Mouse (Mus musculus) MEL (cell line): Measurements from ENCODE around the gene Tsc2. TPM values are rescaled to one million over a fixed set of nuclear protein-coding genes. Genes with fewer than 3 reads are reported as not detected.
A peak's percentile ranks its signal among the peaks of the same experiment; 100 is the strongest.

Experiments used
- DNase-seq: peaks from one replicate; pipeline ENCODE4 v3.0.0; 2011; ENCODE audit warnings: low read depth, low spot score
- H3K27ac ChIP-seq: 2 replicates; pipeline ENCODE4 v1.5.1; 2012; ENCODE audit warnings: low read depth, mild to moderate bottlenecking, control low read depth, low read length, moderate library complexity; ENCODE audit not compliant: control insufficient read depth
- H3K27me3 ChIP-seq, 2 experiments: fragments of 150-350 bp in 1 of 2; sonication (generic) in 1 of 2; 2 replicates each; pipeline ENCODE4 v1.6.1; 2012; ENCODE audit warnings: low read length in 2 of 2, mild to moderate bottlenecking in 2 of 2, improper control_type of control experiment in 1 of 2, moderate library complexity in 1 of 2; ENCODE audit not compliant: insufficient read depth in 2 of 2, control insufficient read depth in 1 of 2
- H3K36me3 ChIP-seq, 2 experiments: 2 replicates each; pipeline ENCODE4 v1.6.1; 2012 to 2014; ENCODE audit warnings: low read length in 2 of 2, improper control_type of control experiment in 1 of 2, inconsistent platforms in 1 of 2, mild to moderate bottlenecking in 1 of 2; ENCODE audit not compliant: insufficient read depth in 2 of 2, control insufficient read depth in 1 of 2
- H3K4me1 ChIP-seq, 2 experiments: fragments of 150-350 bp in 1 of 2; sonication (generic) in 1 of 2; 2 replicates each; pipeline ENCODE4 v1.6.1; 2012; ENCODE audit warnings: low read length in 2 of 2, improper control_type of control experiment in 1 of 2, mild to moderate bottlenecking in 1 of 2; ENCODE audit not compliant: insufficient read depth in 2 of 2, control insufficient read depth in 1 of 2
- H3K4me3 ChIP-seq, 2 experiments: fragments of 150-350 bp in 1 of 2; sonication (generic) in 1 of 2; 2 replicates each; pipeline ENCODE4 v1.5.1; 2012; ENCODE audit warnings: low read depth in 2 of 2, low read length in 2 of 2, mild to moderate bottlenecking in 2 of 2, moderate library complexity in 2 of 2, control low read depth in 1 of 2, improper control_type of control experiment in 1 of 2; ENCODE audit not compliant: control insufficient read depth in 1 of 2, insufficient read depth in 1 of 2
- H3K79me2 ChIP-seq: 2 replicates; pipeline ENCODE4 v1.6.1; 2012; ENCODE audit warnings: mild to moderate bottlenecking, low read length, moderate library complexity; ENCODE audit not compliant: control insufficient read depth, poor library complexity, insufficient read depth
- H3K9ac ChIP-seq: 2 replicates; pipeline ENCODE4 v1.6.1; 2012; ENCODE audit warnings: low read depth, mild to moderate bottlenecking, control low read depth, low read length, moderate library complexity; ENCODE audit not compliant: control insufficient read depth, poor library complexity, severe bottlenecking
- H3K9me3 ChIP-seq: fragments of 150-350 bp; sonication (generic); replicated peaks from 2 replicates; pipeline ENCODE4 v1.6.1; 2012; ENCODE audit warnings: mild to moderate bottlenecking, low read length, improper control_type of control experiment, moderate library complexity; ENCODE audit not compliant: insufficient read depth
- CTCF ChIP-seq, 3 experiments: IDR thresholded peaks in 2 of 3; conservative IDR thresholded peaks in 1 of 3; 2 replicates each; pipeline ENCODE4 v1.5.1; 2011 to 2012; ENCODE audit warnings: low read length in 3 of 3, low read depth in 2 of 3, mild to moderate bottlenecking in 2 of 3, improper control_type of control experiment in 1 of 3, inconsistent platforms in 1 of 3, mixed read lengths in 1 of 3, moderate library complexity in 1 of 3; ENCODE audit not compliant: control insufficient read depth in 1 of 3, insufficient read depth in 1 of 3, poor library complexity in 1 of 3, severe bottlenecking in 1 of 3
- ELF1 ChIP-seq: IDR thresholded peaks from 2 replicates; pipeline ENCODE4 v1.6.1; 2014; ENCODE audit warnings: low read depth, mild to moderate bottlenecking, inconsistent platforms, low read length, improper control_type of control experiment, moderate library complexity
- ETS1 ChIP-seq: IDR thresholded peaks from 2 replicates; pipeline ENCODE4 v1.6.1; 2012; ENCODE audit warnings: low read depth, mild to moderate bottlenecking, inconsistent platforms, low read length, improper control_type of control experiment, moderate library complexity
- JUND ChIP-seq: IDR thresholded peaks from 2 replicates; pipeline ENCODE4 v1.6.1; 2011; ENCODE audit warnings: low read depth, mild to moderate bottlenecking, improper control_type of control experiment, low read length
- MAFK ChIP-seq: IDR thresholded peaks from 2 replicates; pipeline ENCODE4 v1.6.1; 2011; ENCODE audit warnings: low read depth, mild to moderate bottlenecking, low read length, improper control_type of control experiment, borderline replicate concordance
- MYB ChIP-seq: IDR thresholded peaks from 2 replicates; pipeline ENCODE4 v1.6.1; 2011; ENCODE audit warnings: mild to moderate bottlenecking, low read depth, low read length, improper control_type of control experiment
- POLR2A ChIP-seq, 2 experiments: IDR thresholded peaks; 2 replicates each; pipeline ENCODE4 v1.6.1; 2011 to 2012; ENCODE audit warnings: low read length in 2 of 2, mild to moderate bottlenecking in 2 of 2, control low read depth in 1 of 2, improper control_type of control experiment in 1 of 2, low read depth in 1 of 2, moderate library complexity in 1 of 2; ENCODE audit not compliant: control insufficient read depth in 1 of 2, insufficient read depth in 1 of 2, poor library complexity in 1 of 2
- POLR2AphosphoS5 ChIP-seq: IDR thresholded peaks from 2 replicates; pipeline ENCODE4 v1.6.1; 2012; ENCODE audit warnings: low read depth, borderline replicate concordance, mild to moderate bottlenecking, inconsistent platforms, low read length, moderate library complexity, mixed read lengths
- RAD21 ChIP-seq: IDR thresholded peaks from 2 replicates; pipeline ENCODE4 v1.6.1; 2011; ENCODE audit warnings: mild to moderate bottlenecking, low read depth, low read length, improper control_type of control experiment
- RCOR1 ChIP-seq: IDR thresholded peaks from 2 replicates; pipeline ENCODE4 v1.6.1; 2012; ENCODE audit warnings: low read depth, mild to moderate bottlenecking, inconsistent platforms, low read length, improper control_type of control experiment
- SIN3A ChIP-seq: IDR thresholded peaks from 2 replicates; pipeline ENCODE4 v1.6.1; 2012; ENCODE audit warnings: low read length, improper control_type of control experiment, inconsistent platforms
- TAL1 ChIP-seq: IDR thresholded peaks from 2 replicates; pipeline ENCODE4 v1.6.1; 2012; ENCODE audit warnings: mild to moderate bottlenecking, inconsistent platforms, low read length, moderate library complexity, mixed read lengths
- TBP ChIP-seq: IDR thresholded peaks from 2 replicates; pipeline ENCODE4 v1.8.0; 2011; ENCODE audit warnings: low read depth, low read length, improper control_type of control experiment
- TCF12 ChIP-seq: IDR thresholded peaks from 2 replicates; pipeline ENCODE4 v1.6.1; 2014; ENCODE audit warnings: low read depth, mild to moderate bottlenecking, inconsistent platforms, low read length, improper control_type of control experiment, moderate library complexity
- UBTF ChIP-seq: IDR thresholded peaks from 2 replicates; pipeline ENCODE4 v1.6.1; 2012; ENCODE audit warnings: low read depth, mild to moderate bottlenecking, inconsistent platforms, low read length, improper control_type of control experiment, moderate library complexity, borderline replicate concordance; ENCODE audit not compliant: insufficient read depth
- USF1 ChIP-seq: IDR thresholded peaks from 2 replicates; pipeline ENCODE4 v1.6.1; 2014; ENCODE audit warnings: low read depth, mild to moderate bottlenecking, inconsistent platforms, low read length, improper control_type of control experiment, moderate library complexity
- ZC3H11A ChIP-seq: IDR thresholded peaks from 2 replicates; pipeline ENCODE4 v1.6.1; 2012; ENCODE audit warnings: low read depth, mild to moderate bottlenecking, inconsistent platforms, low read length, improper control_type of control experiment
- ZKSCAN1 ChIP-seq: IDR thresholded peaks from 2 replicates; pipeline ENCODE4 v1.6.1; 2012; ENCODE audit warnings: low read depth, mild to moderate bottlenecking, inconsistent platforms, low read length, improper control_type of control experiment, moderate library complexity
- ZMIZ1 ChIP-seq: IDR thresholded peaks from 2 replicates; pipeline ENCODE4 v1.6.1; 2012; ENCODE audit warnings: low read depth, mild to moderate bottlenecking, inconsistent platforms, low read length, improper control_type of control experiment, moderate library complexity
- ZNF384 ChIP-seq: IDR thresholded peaks from 2 replicates; pipeline ENCODE4 v1.6.1; 2012; ENCODE audit warnings: low read depth, mild to moderate bottlenecking, inconsistent platforms, low read length, improper control_type of control experiment
- polyA plus RNA-seq, 2 experiments: library from polyadenylated mRNA; stranded (reverse) in 1 of 2; unstranded in 1 of 2; fragments of >175 nt in 1 of 2; fragments of >200 nt in 1 of 2; gene quantifications; 2 replicates each; pipeline versions ENCODE4 v1.2.1 to v1.2.4; 2012; ENCODE audit warnings: low replicate concordance in 2 of 2, low read depth in 1 of 2; ENCODE audit not compliant: insufficient read length in 2 of 2, insufficient read depth in 1 of 2, missing spikeins in 1 of 2
- total RNA-seq: library from RNA; depleted of rRNA; stranded (reverse); fragments of 300-350 nt; gene quantifications from 2 replicates; pipeline ENCODE4 v1.2.3, GENCODE M21; 2012

The Tsc2 gene
- total and polyA plus RNA-seq, 3 experiments = 48.8 to 99.2 TPM; not detected in 1

GRCm38 (mm10) chr17:24672141-24672540 lies 39.7 kb upstream of the Tsc2 start:
- Histone ChIP-seq H3K4me3 (no peak overlapping the region), H3K4me1 (peaks cover 0 to 26% of the 10 kb centered on the region in 2 experiments; a peak in 3 of 4 replicates), H3K79me2 (peaks cover 51% of the 10 kb centered on the region), H3K9ac (peak overlapping the region; percentile 31), H3K27ac (peak overlapping the region; percentile 14; the same call in 1 of the 2 replicates), H3K27me3 (no peaks in the 10 kb centered on the region), H3K36me3 (peaks cover 3 to 14% of the 10 kb centered on the region in 2 experiments; a peak in 3 of 4 replicates), H3K9me3 (no peaks in the 10 kb centered on the region)
- no peak for DNase-seq
- TF ChIP-seq POLR2AphosphoS5 (no peak), SIN3A (no peak), RCOR1 (no peak), ELF1 (0 out of 2 replicates have a peak, but pooled peaks have one; percentile 29), ZKSCAN1 (no peak), ETS1 (0 out of 2 replicates have a peak, but pooled peaks have one; percentile 17)

- H3K36me3 ChIP-seq = peaks cover 0 to 14% of the 10 kb centered on the region in 2 experiments; a peak in 2 of 4 replicates
- H3K27ac ChIP-seq = no peak overlapping the region
- no peak overlapping the region; a peak in 1 of 4 replicates for H3K4me3 ChIP-seq
- H3K9me3 ChIP-seq = no peaks in the 10 kb centered on the region
- H3K79me2 ChIP-seq = peaks cover 51% of the 10 kb centered on the region
- TF ChIP-seq USF1 (no peak), TBP (no peak), MYB (no peak), POLR2A (IDR thresholded peaks at IDR 0.05; ENCODE audit: control insufficient read depth in 1 of 2, insufficient read depth in 1 of 2, low read depth in 1 of 2, low read length in 2 of 2, poor library complexity in 1 of 2) (no peak), JUND (no peak)
- DNase-seq = no peak
- peaks cover 0 to 26% of the 10 kb centered on the region in 2 experiments; a peak in 3 of 4 replicates for H3K4me1 ChIP-seq
- H3K9ac ChIP-seq = no peak overlapping the region
- H3K27me3 ChIP-seq = no peaks in the 10 kb centered on the region
These were observed 38.9 kb upstream of the Tsc2 start for GRCm38 (mm10) chr17:24671346-24671745.

GRCm38 (mm10) chr17:24670246-24670844 lies 37.9 kb upstream of the Tsc2 start:
- H3K9ac ChIP-seq = peak overlapping the region; percentile 86
- peaks cover 0 to 2% of the 10 kb centered on the region in 2 experiments; a peak in 1 of 4 replicates for H3K27me3 ChIP-seq
- peaks cover 49% of the 10 kb centered on the region for H3K79me2 ChIP-seq
- DNase-seq = peak; percentile 40
- H3K4me1 ChIP-seq = peaks cover 0 to 26% of the 10 kb centered on the region in 2 experiments; a peak in 3 of 4 replicates
- H3K4me3 ChIP-seq = peak overlapping the region; percentile 90 to 99
- H3K9me3 ChIP-seq = no peaks in the 10 kb centered on the region
- H3K36me3 ChIP-seq = peaks cover 0 to 14% of the 10 kb centered on the region in 2 experiments; a peak in 2 of 4 replicates
- TF ChIP-seq ZMIZ1 (no peak), SIN3A (no peak), UBTF (no peak), TCF12 (no peak), CTCF (IDR thresholded peaks at IDR 0.05 in 2 of 3, conservative IDR thresholded peaks at IDR 0.05 in 1 of 3; ENCODE audit: control insufficient read depth in 1 of 3, insufficient read depth in 1 of 3, low read depth in 2 of 3, low read length in 3 of 3, poor library complexity in 1 of 3, severe bottlenecking in 1 of 3) (no peak), TAL1 (no peak), USF1 (no peak), ZNF384 (no peak), RCOR1 (no peak), RAD21 (no peak), JUND (no peak), ZC3H11A (no peak), MAFK (no peak), MYB (no peak)
- peak overlapping the region; percentile 46 for H3K27ac ChIP-seq
